Mouse (Mus musculus) G1E-ER4 (cell line): ENCODE measurements around the gene Arf6. TPM values are rescaled to one million over a fixed set of nuclear protein-coding genes. Genes with fewer than 3 reads are reported as not detected.

ENCODE experiments used
- GATA1 ChIP-seq: IDR thresholded peaks from one replicate; pipeline ENCODE4 v1.8.0; 2012; ENCODE audit warnings: low read length, inconsistent platforms
- polyA plus RNA-seq: library from polyadenylated mRNA; stranded (reverse); fragments of >175 nt; gene quantifications from 2 replicates; pipeline ENCODE4 v1.2.3, GENCODE M21; 2012

Arf6 gene
- polyA plus RNA-seq, 1 experiment, result 237 TPM

- no peak for TF ChIP-seq GATA1
These were observed 513 bp upstream of the Arf6 start for GRCm38 (mm10) chr12:69371421-69371853.

DNA sequence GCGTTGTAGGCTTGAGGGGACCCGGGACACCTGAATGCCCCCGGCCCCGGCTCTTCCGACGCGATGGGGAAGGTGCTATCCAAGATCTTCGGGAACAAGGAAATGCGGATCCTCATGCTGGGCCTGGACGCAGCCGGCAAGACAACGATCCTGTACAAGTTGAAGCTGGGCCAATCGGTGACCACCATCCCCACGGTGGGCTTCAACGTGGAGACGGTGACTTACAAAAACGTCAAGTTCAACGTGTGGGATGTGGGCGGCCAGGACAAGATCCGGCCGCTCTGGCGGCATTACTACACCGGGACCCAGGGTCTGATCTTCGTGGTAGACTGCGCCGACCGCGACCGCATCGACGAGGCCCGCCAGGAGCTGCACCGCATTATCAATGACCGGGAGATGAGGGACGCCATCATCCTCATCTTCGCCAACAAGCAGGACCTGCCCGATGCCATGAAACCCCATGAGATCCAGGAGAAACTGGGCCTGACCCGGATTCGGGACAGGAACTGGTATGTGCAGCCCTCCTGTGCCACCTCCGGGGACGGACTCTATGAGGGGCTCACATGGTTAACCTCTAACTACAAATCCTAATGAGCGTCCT lies 881 bp downstream of the Arf6 start:
- no peak for TF ChIP-seq GATA1

- TF ChIP-seq GATA1, result no peak
These were observed 2.2 kb downstream of the Arf6 start for GRCm38 (mm10) chr12:69373850-69374766.

DNA sequence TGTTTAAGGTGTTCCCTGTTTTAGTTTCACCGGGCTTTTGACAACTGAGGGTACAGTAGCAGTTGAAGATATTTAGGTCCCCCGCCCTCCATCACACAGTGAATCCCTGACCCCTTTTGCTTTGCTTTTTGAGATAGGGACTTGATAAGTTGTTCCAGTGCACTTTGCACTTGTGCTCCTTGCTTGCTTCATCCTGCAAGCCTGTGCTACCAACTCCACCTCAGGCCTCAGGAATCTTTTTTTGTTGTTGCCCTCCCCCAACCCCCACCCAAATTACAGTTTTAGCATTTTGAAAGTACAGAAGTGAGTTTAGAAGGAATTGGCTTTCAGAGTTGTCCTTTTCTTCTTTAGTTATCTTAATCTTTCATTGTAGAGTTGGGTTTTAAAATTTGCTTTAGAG lies 4.2 kb downstream of the Arf6 start:
- TF ChIP-seq GATA1, result no peak

- TF ChIP-seq GATA1, result no peak
These were observed 5.2 kb downstream of the Arf6 start for GRCm38 (mm10) chr12:69377188-69377587.

DNA sequence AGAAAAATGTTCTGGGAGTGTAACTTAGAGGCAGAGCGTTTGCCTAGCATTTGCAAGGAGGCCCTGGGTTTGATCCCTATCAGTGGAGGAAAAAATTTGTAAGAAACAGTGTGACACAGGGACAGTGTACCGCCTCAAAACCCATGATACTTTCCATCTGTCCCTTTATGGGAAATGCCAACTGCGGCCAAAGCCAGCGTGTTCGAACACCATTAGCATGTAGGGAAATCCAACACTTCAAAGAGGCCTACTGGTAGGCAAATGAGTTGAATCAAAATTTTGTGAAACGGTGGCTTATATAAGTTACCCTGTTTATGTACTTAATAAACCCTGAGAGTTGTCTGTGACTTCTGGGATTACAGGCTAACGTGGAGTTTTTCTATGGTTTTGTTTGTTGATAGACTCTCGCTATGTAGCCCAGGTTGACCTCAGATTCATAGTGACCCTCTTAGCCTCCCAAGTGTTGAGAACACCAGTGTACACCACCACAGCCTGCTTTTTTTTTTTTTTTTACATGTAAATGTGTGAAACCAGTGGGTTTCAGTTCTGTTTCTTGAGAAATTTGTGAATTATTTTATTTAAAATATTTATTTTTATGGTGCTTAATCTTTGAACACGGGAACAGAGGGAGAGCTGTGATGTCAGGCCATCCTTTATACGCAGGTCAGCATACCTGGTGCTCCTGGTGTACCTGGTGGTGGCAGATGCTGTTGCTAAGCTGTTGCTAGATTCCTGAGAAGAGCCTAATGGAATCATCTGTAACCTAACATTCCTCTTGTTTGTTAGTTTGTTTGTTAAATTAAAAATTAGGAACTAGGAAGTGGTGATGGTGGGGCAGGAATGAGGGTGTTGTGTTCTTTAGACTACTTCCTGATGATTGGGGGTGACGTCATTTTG lies 6.9 kb downstream of the Arf6 start:
- TF ChIP-seq GATA1, result no peak

DNA sequence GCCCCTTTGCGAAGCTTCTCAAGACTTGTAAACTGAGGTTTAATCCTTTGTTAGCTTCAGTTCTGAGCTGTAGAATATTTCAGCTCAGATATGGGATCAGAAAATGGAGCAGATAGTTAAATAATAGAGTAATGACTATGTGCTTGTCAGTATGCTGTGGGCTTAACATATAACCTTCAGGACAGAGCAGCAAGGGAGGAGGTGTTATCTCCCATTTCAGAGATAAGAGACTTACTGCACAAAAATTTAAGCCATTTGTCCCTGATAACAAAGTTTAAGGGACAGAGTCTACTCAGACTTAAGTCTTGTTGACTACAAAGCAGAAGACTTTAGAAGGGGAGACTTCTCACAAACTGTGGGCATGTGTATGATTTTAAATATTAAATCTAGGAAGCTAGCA lies 10.9 kb downstream of the Arf6 start:
- TF ChIP-seq GATA1, result peak; percentile 74

- no peak for TF ChIP-seq GATA1
These were observed 12.7 kb downstream of the Arf6 start for GRCm38 (mm10) chr12:69384606-69385005.

DNA sequence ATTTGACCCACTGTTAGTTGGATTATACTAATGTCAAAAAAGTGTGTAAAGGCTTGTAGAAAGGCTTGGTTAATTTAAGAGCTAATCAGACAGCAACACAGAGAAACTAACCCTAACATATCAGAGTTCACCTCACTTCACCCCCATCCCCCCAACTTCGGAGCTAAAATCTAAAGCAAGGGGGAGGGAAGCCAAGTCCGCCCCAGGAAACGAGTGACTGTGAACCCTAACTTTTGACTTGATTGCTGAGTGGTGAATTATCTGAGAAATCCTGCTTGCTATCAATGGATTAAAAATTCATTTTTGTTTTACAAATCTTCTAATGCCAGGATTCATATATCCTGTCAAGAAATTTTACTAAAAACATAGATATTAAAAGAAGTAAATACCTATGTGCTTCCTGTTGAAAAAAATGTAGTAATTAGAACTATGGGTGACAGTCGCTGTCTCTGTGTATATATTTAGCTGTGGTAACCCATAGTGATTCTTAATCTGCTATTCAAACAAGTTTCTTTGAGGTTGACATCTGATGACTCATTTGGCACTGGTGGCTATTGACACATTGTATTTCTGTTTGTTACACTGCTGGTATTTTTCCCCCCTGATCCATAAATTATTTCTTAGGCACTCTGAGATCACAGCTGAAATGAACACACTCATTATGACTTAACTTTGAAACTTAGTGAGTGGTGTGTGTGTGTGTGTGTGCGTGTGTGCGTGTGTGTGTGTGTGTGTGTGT lies 13.8 kb downstream of the Arf6 start:
- TF ChIP-seq GATA1, result no peak

DNA sequence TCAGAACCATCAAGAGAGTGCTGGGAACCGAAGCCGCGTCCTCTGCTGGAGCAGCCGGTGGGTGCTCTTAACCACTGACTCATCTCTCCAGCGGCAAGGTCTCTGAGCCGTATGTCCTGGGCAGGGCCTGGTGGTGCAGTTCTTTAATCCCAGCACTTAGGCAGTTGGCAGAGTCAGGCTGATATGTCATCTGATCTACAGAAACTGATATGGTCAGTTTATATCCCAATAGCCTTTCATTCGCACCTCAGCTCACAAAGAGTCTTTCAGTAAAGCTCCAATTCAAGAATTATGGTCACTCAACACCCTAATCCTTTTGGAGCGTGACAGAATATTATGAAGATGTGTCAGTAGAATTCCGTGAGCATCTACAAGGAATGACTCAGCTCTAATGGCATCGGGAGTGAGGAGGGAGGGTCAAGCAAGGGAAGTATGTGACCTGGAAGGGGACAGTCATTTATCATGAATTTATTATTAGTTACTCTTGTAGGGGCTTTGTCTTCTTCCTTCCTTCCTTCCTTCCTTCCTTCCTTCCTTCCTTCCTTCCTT lies 16.4 kb downstream of the Arf6 start:
- TF ChIP-seq GATA1, result no peak

- no peak for TF ChIP-seq GATA1
These were observed 17.5 kb downstream of the Arf6 start for GRCm38 (mm10) chr12:69389273-69389938.

GRCm38 (mm10) chr12:69390000-69390698 lies 18.2 kb downstream of the Arf6 start:
- no peak for TF ChIP-seq GATA1

DNA sequence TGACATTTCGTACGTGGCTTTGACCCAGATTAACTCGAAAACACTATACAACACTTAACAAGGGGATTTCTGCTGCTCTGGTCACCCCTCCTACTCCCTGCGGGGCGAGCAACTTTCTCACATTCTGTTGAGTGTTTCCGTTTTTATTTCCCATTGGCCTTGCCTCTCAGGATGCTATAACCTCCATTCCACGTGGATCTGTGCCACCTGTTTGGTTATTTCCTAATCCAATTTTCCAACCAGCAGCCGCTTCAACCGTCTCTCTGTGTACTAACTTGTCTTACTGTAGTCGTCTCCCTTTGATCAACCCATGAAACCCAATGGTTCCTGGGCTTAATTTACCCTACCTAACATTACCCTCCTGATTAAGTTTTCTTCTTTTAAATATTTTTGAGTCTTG lies 21.1 kb downstream of the Arf6 start:
- TF ChIP-seq GATA1, result no peak

GRCm38 (mm10) chr12:69394456-69394855 lies 22.5 kb downstream of the Arf6 start:
- TF ChIP-seq GATA1, result no peak
